ENCODE assay signal across 27 mouse cellular contexts in the genomic region with DNA sequence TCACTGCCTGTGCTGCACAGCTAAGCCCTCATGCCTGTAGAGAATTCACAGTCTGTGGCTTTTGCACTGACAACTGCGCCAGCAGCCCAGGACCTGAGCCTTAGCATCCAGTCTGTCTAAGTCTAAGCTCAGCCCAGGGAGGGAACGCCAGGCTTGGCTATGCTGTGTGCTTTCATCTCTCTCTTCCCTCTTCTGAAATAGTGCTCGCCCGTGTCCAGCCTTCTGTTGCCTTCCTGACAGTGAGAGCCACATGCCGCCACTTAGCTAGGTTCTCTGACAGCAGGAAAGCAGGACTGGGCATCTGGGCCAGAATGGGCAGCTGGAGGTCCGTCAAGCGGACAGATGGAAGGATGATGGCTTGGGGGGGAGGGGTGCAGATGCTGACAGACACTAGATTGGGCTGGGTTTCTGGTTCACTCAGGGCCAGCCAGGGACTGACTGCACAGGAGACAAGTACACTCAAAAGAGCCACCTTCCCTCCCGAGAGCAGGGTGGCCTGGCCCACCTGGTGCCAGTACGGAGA. TPM values are rescaled to one million over a fixed set of nuclear protein-coding genes. Genes with fewer than 3 reads are reported as not detected.
DNase-seq lines count a peak whose midpoint lies in the region; ATAC-seq and TF ChIP-seq lines count a peak whose summit lies in the region.
"Had no signal": no experiment of that assay in that cellular context is flagged by ENCODE, and none has a peak within 500 bp of the region (broad histone marks: within the 10 kb centered on the region; RNA-seq: fewer than 3 reads in every experiment).

No protein-coding gene starts in this region.

- no peaks in the 10 kb centered on the region for H3K27me3 ChIP-seq in hindbrain, embryonic 12.5 days
- no peaks in the 10 kb centered on the region for H3K27me3 ChIP-seq in hindbrain, embryonic 11.5 days (ENCODE audit: control insufficient read depth, insufficient read depth, low read length)
- no peaks in the 10 kb centered on the region for H3K27me3 ChIP-seq in thymus, adult 2 months (ENCODE audit: control insufficient read depth, insufficient read depth, low read length)
- H3K27me3 ChIP-seq: heart, embryonic 12.5 days; kidney, embryonic 15.5 days; limb, embryonic 15.5 days; stomach, embryonic 15.5 days had no signal

- H3K27ac ChIP-seq in hindbrain, embryonic 12.5 days, result no peak overlapping the region; the same call in 1 of the 2 replicates
- no peak overlapping the region for H3K27ac ChIP-seq in hindbrain, embryonic 11.5 days (ENCODE audit: low read depth, low read length)
- no peak overlapping the region for H3K27ac ChIP-seq in thymus, adult 2 months (ENCODE audit: control insufficient read depth, insufficient read depth, low read length)
- H3K27ac ChIP-seq: embryonic facial prominence, embryonic 10.5 days; kidney, embryonic 15.5 days; limb, embryonic 15.5 days; midbrain, embryonic 10.5 days; stomach, embryonic 15.5 days had no signal

- no peak; the same call in 1 of the 2 replicates for ATAC-seq in hindbrain, embryonic 12.5 days (ENCODE audit: low FRiP score)
- no peak for ATAC-seq in hindbrain, embryonic 11.5 days (ENCODE audit: low FRiP score)
- ATAC-seq: CD4-positive, CD25-positive, alpha-beta regulatory T cell, adult 4 months had no signal

- TF ChIP-seq POLR2A in thymus, adult 2 months (IDR thresholded peaks at IDR 0.05; ENCODE audit: control insufficient read depth, extremely low read depth, insufficient read depth, low read length, poor library complexity), result no peak

- H3K9ac ChIP-seq in hindbrain, embryonic 12.5 days, result peak overlapping the region; percentile 23; the same call in 1 of the 2 replicates
- H3K9ac ChIP-seq in hindbrain, embryonic 11.5 days (ENCODE audit: low read depth, low read length), result no peak overlapping the region
- H3K9ac ChIP-seq: heart, embryonic 12.5 days; kidney, embryonic 15.5 days; limb, embryonic 15.5 days; stomach, embryonic 15.5 days had no signal

- no peak overlapping the region for H3K4me2 ChIP-seq in hindbrain, embryonic 12.5 days (replicated peaks)
- no peak overlapping the region for H3K4me2 ChIP-seq in hindbrain, embryonic 11.5 days (replicated peaks; ENCODE audit: low read depth, low read length)
- H3K4me2 ChIP-seq: heart, embryonic 12.5 days; kidney, embryonic 15.5 days; limb, embryonic 15.5 days; stomach, embryonic 15.5 days had no signal

- peak; percentile 50 to 67 for DNase-seq in cerebellum, postnatal 14 days
- no peak for DNase-seq in cerebellum, postnatal 36 days
- DNase-seq in hindbrain, embryonic 11.5 days (ENCODE audit: low spot score), result no peak
- peak; percentile 40 for DNase-seq in retina, embryonic 14.5 days (ENCODE audit: low spot score)
- no peak for DNase-seq in retina, postnatal 1 day
- DNase-seq in right cerebral cortex, postnatal 36 days (ENCODE audit: low spot score in 2 of 2), result no peak
- DNase-seq in thymus, adult 2 months, result no peak
- DNase-seq: adrenal gland, postnatal 25 days; cerebellum, adult 18-20 months; gastrocnemius, postnatal 10 days; heart, adult 18-20 months; heart, postnatal 10 days; kidney, adult 11 months; kidney, postnatal 36 days; lung, postnatal 4 days; right cerebral cortex, adult 18-20 months; thymus, postnatal 36 days had no signal

- WGBS in hindbrain, embryonic 12.5 days, result 85% methylated on average over 9 of the region's 9 CpGs
- 82% methylated on average over 9 of the region's 9 CpGs for WGBS in hindbrain, embryonic 11.5 days
- WGBS in thymus, adult 2 months, result 93% methylated on average over 9 of the region's 9 CpGs

- TF ChIP-seq CTCF in thymus, adult 2 months (IDR thresholded peaks at IDR 0.05; ENCODE audit: borderline replicate concordance, control insufficient read depth, extremely low read depth, insufficient read depth, low read length, poor library complexity), result no peak

- peaks cover 7% of the 10 kb centered on the region for H3K4me1 ChIP-seq in hindbrain, embryonic 12.5 days
- no peaks in the 10 kb centered on the region for H3K4me1 ChIP-seq in hindbrain, embryonic 11.5 days (replicated peaks; ENCODE audit: control insufficient read depth, insufficient read depth, low read length)
- H3K4me1 ChIP-seq in thymus, adult 2 months (replicated peaks; ENCODE audit: control insufficient read depth, insufficient read depth, low read length), result peaks cover 3% of the 10 kb centered on the region; the same call in 1 of the 2 replicates
- H3K4me1 ChIP-seq: limb, embryonic 15.5 days; stomach, embryonic 15.5 days had no signal

- no peak overlapping the region for H3K4me3 ChIP-seq in hindbrain, embryonic 12.5 days
- no peak overlapping the region for H3K4me3 ChIP-seq in hindbrain, embryonic 11.5 days (ENCODE audit: low read depth, low read length)
- no peak overlapping the region for H3K4me3 ChIP-seq in thymus, adult 2 months (ENCODE audit: control insufficient read depth, insufficient read depth, low read length)
- H3K4me3 ChIP-seq: embryonic facial prominence, embryonic 10.5 days; heart, embryonic 12.5 days; kidney, embryonic 15.5 days; limb, embryonic 15.5 days; midbrain, embryonic 10.5 days; stomach, embryonic 15.5 days had no signal

- peaks cover 34% of the 10 kb centered on the region for H3K36me3 ChIP-seq in hindbrain, embryonic 12.5 days
- no peaks in the 10 kb centered on the region for H3K36me3 ChIP-seq in hindbrain, embryonic 11.5 days (ENCODE audit: control insufficient read depth, insufficient read depth, low read length)
- no peaks in the 10 kb centered on the region for H3K36me3 ChIP-seq in thymus, adult 2 months (ENCODE audit: control insufficient read depth, insufficient read depth, low read length)

- no peaks in the 10 kb centered on the region for H3K9me3 ChIP-seq in hindbrain, embryonic 12.5 days (replicated peaks)
- H3K9me3 ChIP-seq in hindbrain, embryonic 11.5 days (ENCODE audit: control insufficient read depth, low read length), result no peaks in the 10 kb centered on the region
- H3K9me3 ChIP-seq: embryonic facial prominence, embryonic 10.5 days; heart, embryonic 12.5 days; kidney, embryonic 15.5 days; limb, embryonic 15.5 days; midbrain, embryonic 10.5 days; stomach, embryonic 15.5 days had no signal

RNA-seq across cellular contexts. Expression of a gene that starts 9.5 kb away (rescaled TPM):
- polyA plus RNA-seq in hindbrain, embryonic 12.5 days (2016; fragmentation: Nextera tagmentation; extraction: Ambion mirVana), result 42.0 and 44.7 TPM in 2 replicates
- polyA plus RNA-seq in hindbrain, embryonic 11.5 days (2014; fragmentation: Nextera tagmentation; extraction: Ambion mirVana), result 20.5 and 22.1 TPM in 2 replicates
- polyA plus RNA-seq in thymus, adult 2 months (2012; rRNA removed), result 31.5 and 32.4 TPM in 2 replicates

RNA-seq across cellular contexts. Expression of a gene that starts 17.0 kb away (rescaled TPM):
- 3.5 and 4.0 TPM in 2 replicates for polyA plus RNA-seq in hindbrain, embryonic 12.5 days (2016; fragmentation: Nextera tagmentation; extraction: Ambion mirVana)
- 1.5 and 2.1 TPM in 2 replicates for polyA plus RNA-seq in hindbrain, embryonic 11.5 days (2014; fragmentation: Nextera tagmentation; extraction: Ambion mirVana)
- polyA plus RNA-seq in thymus, adult 2 months (2012; rRNA removed), result 21.9 and 29.1 TPM in 2 replicates

RNA-seq across cellular contexts. Expression of a gene that starts 17.6 kb away (rescaled TPM):
- not detected in 2 replicates for polyA plus RNA-seq in hindbrain, embryonic 12.5 days (2016; fragmentation: Nextera tagmentation; extraction: Ambion mirVana)
- not detected in 2 replicates for polyA plus RNA-seq in hindbrain, embryonic 11.5 days (2014; fragmentation: Nextera tagmentation; extraction: Ambion mirVana)
- 0.65 and 0.75 TPM in 2 replicates for polyA plus RNA-seq in thymus, adult 2 months (2012; rRNA removed)
- polyA plus RNA-seq: CD4-positive, CD25-positive, alpha-beta regulatory T cell, adult 4 months; embryonic facial prominence, embryonic 10.5 days; frontal cortex, adult 2 months; heart, embryonic 12.5 days; kidney, embryonic 15.5 days; lung, embryonic 16.5 days; midbrain, embryonic 10.5 days had no signal

RNA-seq across cellular contexts. Expression of a gene that starts 21.3 kb away (rescaled TPM):
- polyA plus RNA-seq in hindbrain, embryonic 12.5 days (2016; fragmentation: Nextera tagmentation; extraction: Ambion mirVana), result 5.4 and 7.5 TPM in 2 replicates
- polyA plus RNA-seq in hindbrain, embryonic 11.5 days (2014; fragmentation: Nextera tagmentation; extraction: Ambion mirVana), result 5.8 and 6.7 TPM in 2 replicates
- 1.8 and 2.5 TPM in 2 replicates for polyA plus RNA-seq in thymus, adult 2 months (2012; rRNA removed)
- polyA plus RNA-seq: CD4-positive, CD25-positive, alpha-beta regulatory T cell, adult 4 months had no signal

Comparison
In these comparisons a context has a peak if more than half of its experiments do, and no peak if none do; other contexts are left out.
1. DNase-seq: peak in cerebellum, postnatal 14 days (2 of 2) and retina, embryonic 14.5 days (single experiment); none in cerebellum, postnatal 36 days (0 of 2), hindbrain, embryonic 11.5 days (single experiment), retina, postnatal 1 day (single experiment), right cerebral cortex, postnatal 36 days (0 of 2) and thymus, adult 2 months (single experiment).